Mouse (Mus musculus): ENCODE results near the gene Gfm2. TPM values are rescaled to one million over a fixed set of nuclear protein-coding genes. Genes with fewer than 3 reads are reported as not detected.

Gene Gfm2
- polyA plus RNA-seq (2012; rRNA removed; ENCODE audit: low replicate concordance) = 15.7 TPM in 2 replicates

GRCm38 (mm10) chr13:97137466-97138400 is at the start of gene Gfm2, which contains the start of gene Nsa2:
TSS of gene Gfm2 (plus strand) at chr13:97137937.
TSS of gene Nsa2 (minus strand) at chr13:97137937.

GRCm38 (mm10) chr13:97099187-97099852 is 38.4 kb upstream of the Gfm2 start, which contains the start of gene Gm6169:
TSS of gene Gm6169 (minus strand) at chr13:97099237.

GRCm38 (mm10) chr13:97197932-97198562 is 60.3 kb downstream of the Gfm2 start, which contains the start of gene Hexb:
TSS of gene Hexb (minus strand) at chr13:97198357.

Other genes with a start within 250 kb of the Gfm2 start
- 5.9 and 6.0 TPM in 2 replicates for gene Gcnt4, start 213.2 kb upstream of the Gfm2 start, polyA plus RNA-seq (2012; rRNA removed; ENCODE audit: low replicate concordance)
- 0.22 TPM in 1 of 2 replicates, not detected in the other for gene 1700029F12Rik, start 103.6 kb upstream of the Gfm2 start, polyA plus RNA-seq (2012; rRNA removed; ENCODE audit: low replicate concordance)
- gene Fam169a, start 70.7 kb upstream of the Gfm2 start, polyA plus RNA-seq (2012; rRNA removed; ENCODE audit: low replicate concordance) = not detected in 2 replicates
- gene Gm6169, start 38.7 kb upstream of the Gfm2 start, polyA plus RNA-seq (2012; rRNA removed; ENCODE audit: low replicate concordance) = 0.46 and 0.96 TPM in 2 replicates
- gene Nsa2, start within 50 bp of the Gfm2 start, polyA plus RNA-seq (2012; rRNA removed; ENCODE audit: low replicate concordance) = 4.3 and 8.0 TPM in 2 replicates
- 140 and 207 TPM in 2 replicates for gene Hexb, start 60.4 kb downstream of the Gfm2 start, polyA plus RNA-seq (2012; rRNA removed; ENCODE audit: low replicate concordance)
- gene Enc1, start 103.2 kb downstream of the Gfm2 start, polyA plus RNA-seq (2012; rRNA removed; ENCODE audit: low replicate concordance) = 3.8 and 8.3 TPM in 2 replicates